Mouse (Mus musculus) cortical plate, adult 2 months (tissue): ENCODE results near the gene Map3k21. TPM values are rescaled to one million over a fixed set of nuclear protein-coding genes. Genes with fewer than 3 reads are reported as not detected.

Source experiments
- H3K27ac ChIP-seq: fragments of 200-500 bp; 2 replicates; pipeline ENCODE4 v1.5.1; 2012; ENCODE audit warnings: low read length, control low read depth, inconsistent platforms; ENCODE audit not compliant: insufficient read depth
- H3K4me1 ChIP-seq: fragments of 200-500 bp; 2 replicates; pipeline ENCODE4 v1.6.1; 2011; ENCODE audit warnings: low read length; ENCODE audit not compliant: control insufficient read depth, insufficient read depth
- H3K4me3 ChIP-seq: fragments of 200-500 bp; 2 replicates; pipeline ENCODE4 v1.5.1; 2011; ENCODE audit warnings: mild to moderate bottlenecking, low read length, control low read depth; ENCODE audit not compliant: insufficient read depth
- CTCF ChIP-seq: fragments of 200-500 bp; IDR thresholded peaks from 2 replicates; pipeline ENCODE4 v1.5.1; 2011; ENCODE audit warnings: mild to moderate bottlenecking, control low read depth, low read length; ENCODE audit not compliant: insufficient read depth; ENCODE audit errors: extremely low read depth
- POLR2A ChIP-seq: fragments of 200-500 bp; IDR thresholded peaks from 2 replicates; pipeline ENCODE4 v1.6.1; 2011; ENCODE audit warnings: mild to moderate bottlenecking, low read length, control low read depth; ENCODE audit not compliant: insufficient read depth; ENCODE audit errors: extremely low read depth
- polyA plus RNA-seq: library from polyadenylated mRNA; depleted of rRNA; stranded (reverse); fragments of >200 nt; gene quantifications from 2 replicates; pipeline ENCODE4 v1.2.3, GENCODE M21; 2012

Map3k21 gene
- polyA plus RNA-seq, 1 experiment: 2.4 TPM

DNA sequence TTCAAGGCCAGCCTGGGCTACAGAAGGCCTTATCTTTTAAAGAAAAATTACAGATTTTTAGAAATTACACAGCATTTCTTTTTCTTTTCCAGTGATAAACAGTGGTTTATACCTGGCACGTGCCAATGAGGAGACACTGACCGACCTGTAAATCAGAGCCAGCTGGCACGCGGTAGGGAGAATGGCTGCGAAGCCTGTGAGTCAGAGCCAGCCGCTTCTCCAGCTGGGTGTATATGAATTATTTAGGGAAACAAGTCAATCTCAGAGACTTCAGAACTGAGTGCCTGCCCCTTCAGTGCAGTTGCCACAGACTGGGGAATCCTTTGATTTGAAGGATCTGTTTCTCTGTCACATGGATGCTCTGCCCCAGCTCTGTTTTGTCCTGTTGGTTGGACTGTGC lies 21.6 kb downstream of the Map3k21 start:
- Histone ChIP-seq H3K4me1 (no peaks in the 10 kb centered on the region), H3K4me3 (no peak overlapping the region), H3K27ac (no peak overlapping the region)
- TF ChIP-seq CTCF: no peak
- no peak for TF ChIP-seq POLR2A

DNA sequence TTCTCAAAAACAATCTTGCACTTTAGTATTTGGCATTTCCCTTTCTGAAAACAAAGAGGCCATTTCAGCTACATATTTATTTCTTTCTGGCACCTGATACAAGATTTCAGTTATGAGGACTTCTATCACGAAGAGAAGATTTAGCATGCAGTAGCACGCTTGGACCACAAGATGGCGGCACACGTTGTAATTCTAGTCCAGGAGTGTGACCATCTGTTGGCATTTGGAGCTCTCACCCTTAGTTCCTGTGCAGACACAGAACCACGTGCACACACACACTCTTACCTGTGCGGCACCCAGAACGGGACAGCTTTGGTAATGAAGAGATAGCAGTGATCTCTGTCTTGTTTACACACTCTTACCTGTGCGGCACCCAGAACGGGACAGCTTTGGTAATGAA lies 25.4 kb downstream of the Map3k21 start:
- H3K4me3 ChIP-seq: no peak overlapping the region
- H3K27ac ChIP-seq: no peak overlapping the region
- peak; percentile 89 for TF ChIP-seq CTCF
- no peak for TF ChIP-seq POLR2A
- H3K4me1 ChIP-seq: no peaks in the 10 kb centered on the region

DNA sequence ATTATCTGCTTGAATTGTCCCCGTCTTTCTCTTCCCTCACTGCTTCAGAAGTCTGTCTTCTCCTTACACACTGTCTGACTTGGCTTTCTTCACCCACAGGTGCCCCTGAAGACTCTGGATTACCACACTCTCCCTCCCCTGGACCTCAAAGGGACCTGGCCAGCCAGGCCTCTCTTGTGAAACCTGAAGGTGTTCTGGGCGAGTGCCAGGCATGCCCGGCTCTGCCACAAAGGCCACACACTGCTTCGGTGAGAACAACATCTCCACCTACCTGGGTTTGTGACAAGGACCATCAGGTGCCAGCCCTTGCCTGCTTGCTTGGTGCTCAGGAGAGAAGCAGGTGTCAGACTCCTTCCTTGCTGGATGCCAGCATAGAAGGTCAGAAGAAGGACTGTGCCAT lies 34.3 kb downstream of the Map3k21 start:
- no peaks in the 10 kb centered on the region for H3K4me1 ChIP-seq
- no peak overlapping the region for H3K4me3 ChIP-seq
- TF ChIP-seq CTCF: no peak
- no peak for TF ChIP-seq POLR2A
- no peak overlapping the region for H3K27ac ChIP-seq

DNA sequence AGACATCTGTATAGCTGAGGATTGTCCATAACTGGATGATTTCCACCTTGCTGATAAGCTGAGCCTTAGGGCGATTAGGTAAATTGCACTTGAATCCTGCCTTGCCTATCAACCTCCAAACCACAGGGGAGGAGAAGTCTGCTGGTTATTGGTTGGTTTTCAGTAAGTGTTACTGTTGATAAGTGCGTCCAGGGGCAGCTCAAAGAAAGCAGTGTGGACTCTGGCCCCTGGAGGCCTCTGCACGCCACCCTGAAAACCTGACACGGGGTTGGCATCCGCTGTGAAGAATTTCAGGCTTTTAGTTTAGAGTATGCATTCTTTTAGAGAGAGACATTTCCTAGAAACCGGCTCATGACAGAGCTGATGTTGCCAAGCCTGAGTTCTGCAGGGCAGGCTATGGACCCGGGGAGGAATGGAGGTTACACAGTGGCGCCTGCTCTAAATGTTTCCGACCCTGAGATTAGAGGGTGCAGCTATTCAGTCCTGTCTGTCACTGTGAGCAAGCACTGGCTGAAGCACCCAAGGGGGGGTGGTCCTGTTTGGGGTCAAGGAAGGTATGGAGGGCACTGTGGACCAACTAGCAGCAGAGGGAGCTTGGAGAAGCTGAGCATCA lies 38.6 kb downstream of the Map3k21 start:
- H3K27ac ChIP-seq: no peak overlapping the region
- no peak for TF ChIP-seq CTCF
- TF ChIP-seq POLR2A: no peak
- H3K4me3 ChIP-seq: no peak overlapping the region
- no peaks in the 10 kb centered on the region for H3K4me1 ChIP-seq

DNA sequence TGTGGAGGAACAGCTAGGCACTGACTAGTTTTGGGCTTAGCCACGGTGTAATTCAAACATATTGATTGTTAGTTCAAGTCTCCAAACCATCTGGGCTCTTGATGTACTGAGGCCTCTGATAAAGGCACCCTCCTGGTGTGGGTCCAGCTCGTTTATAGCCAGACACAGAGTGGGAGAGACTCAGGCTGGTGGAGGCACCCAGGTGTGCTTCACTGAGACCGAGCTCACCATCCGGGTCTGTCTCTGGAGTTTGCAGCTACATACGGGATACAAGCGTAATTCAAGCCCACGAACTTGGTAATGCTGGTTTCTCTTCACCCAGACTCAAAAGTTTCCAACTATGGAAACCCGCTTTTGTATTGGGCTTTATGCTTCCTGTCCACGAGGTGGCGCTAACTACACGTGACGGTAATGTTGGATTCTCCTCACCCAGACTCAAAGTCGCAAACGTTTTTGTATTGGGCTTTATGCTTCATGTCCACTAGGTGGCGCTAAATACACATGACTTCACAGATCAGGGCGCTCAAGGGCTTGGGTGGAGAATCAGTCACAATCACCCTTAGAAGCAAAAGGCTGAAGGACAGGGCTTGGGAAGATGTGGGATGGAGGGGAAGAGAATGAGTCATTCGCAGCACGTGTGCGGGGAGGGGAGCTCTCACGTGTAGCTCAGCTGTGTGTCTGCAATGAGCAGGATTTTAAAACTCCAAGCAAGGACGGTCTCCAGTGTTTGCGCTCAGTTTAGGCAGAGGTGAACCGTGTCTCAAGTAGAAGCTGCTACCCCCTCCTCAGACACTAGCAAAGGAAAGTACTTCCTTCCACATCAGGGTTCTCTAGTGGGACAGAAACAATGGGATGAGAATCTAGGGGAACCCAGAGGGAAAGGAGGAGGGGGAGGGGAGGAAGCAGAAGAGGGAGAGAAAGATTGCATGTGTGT lies 40.0 kb downstream of the Map3k21 start:
- no peaks in the 10 kb centered on the region for H3K4me1 ChIP-seq
- no peak overlapping the region for H3K27ac ChIP-seq
- H3K4me3 ChIP-seq: no peak overlapping the region
- no peak for TF ChIP-seq POLR2A
- TF ChIP-seq CTCF: peak; percentile 100

DNA sequence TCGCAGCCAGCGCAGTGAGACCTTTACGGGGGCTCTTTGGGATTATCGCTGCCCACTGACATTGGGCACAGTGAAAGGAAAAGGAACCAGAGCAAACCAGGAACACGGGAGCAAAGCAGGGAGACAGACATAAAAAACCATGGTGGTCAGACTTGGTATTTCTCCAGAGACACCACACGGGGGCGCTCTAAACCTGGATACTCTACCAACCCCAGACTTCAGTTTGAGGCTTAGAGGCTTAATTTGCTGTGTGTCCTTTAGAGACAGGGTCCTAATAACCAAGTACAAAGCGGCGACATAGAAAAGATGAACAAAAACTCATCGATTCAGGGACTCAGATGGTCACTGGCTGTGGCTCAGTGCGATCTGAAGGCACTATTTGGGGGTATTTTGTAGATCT lies 45.4 kb downstream of the Map3k21 start:
- TF ChIP-seq CTCF (peak; percentile 69), POLR2A (no peak)
- Histone ChIP-seq H3K4me1 (peaks cover 3% of the 10 kb centered on the region), H3K27ac (no peak overlapping the region), H3K4me3 (no peak overlapping the region)

DNA sequence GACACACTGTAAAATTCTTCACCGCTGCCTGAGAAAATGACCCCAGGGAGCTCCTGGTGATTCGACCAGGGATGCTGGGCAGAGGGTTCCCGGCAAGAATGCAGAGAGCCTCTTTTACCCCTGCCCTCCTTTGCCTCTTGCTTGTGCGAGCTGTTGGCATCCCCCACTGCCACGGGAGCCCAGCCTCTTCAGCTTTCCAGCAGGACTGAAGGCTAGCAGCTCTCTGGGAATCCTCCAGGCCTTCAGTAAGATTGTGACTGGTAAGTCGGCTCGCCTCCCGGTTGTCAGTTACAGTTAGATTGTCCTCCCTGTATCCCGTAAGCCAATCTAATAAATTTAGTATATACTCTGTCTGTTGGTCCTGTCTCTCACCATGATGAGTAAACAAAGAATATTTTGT lies 46.5 kb downstream of the Map3k21 start:
- no peak for TF ChIP-seq CTCF
- no peak for TF ChIP-seq POLR2A
- H3K4me3 ChIP-seq: no peak overlapping the region
- peaks cover 3% of the 10 kb centered on the region for H3K4me1 ChIP-seq
- H3K27ac ChIP-seq: no peak overlapping the region

DNA sequence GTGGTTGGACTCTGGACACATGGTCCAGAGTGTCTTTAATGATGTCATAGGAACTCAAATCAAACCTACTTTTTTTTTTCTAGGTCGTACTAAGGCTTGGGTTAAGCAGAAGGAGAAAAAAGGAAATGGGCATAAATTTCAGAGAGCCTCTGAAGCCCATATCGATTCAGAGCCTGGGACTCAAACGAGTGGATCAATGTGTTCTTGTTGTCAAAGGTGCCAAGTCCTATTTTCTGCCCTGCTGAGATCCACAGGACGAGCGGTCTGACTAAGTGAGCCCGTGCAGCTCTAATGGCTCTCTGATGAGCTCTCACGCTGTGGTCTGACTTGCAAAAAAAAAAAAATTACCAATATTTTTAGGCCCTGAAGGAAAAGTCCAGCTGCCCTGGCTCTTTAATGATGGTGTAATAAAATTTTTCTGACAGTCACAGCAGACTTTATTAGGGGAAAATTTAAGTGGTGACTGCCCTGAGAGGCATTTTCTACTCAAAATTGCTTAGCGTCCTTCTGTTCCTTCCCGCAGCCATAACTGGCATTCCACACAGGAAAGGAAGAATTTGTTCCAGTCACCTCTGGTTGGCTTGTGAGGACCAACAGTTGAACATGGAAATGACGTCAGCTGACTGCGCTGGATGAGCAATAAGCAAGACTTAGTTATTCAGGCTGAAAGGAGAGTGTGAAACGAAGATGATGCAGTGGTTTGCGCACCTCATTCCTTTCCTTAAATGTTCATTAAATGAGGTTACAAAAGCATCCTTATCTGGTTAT lies 47.2 kb downstream of the Map3k21 start:
- Histone ChIP-seq H3K4me1 (peaks cover 3% of the 10 kb centered on the region), H3K27ac (no peak overlapping the region), H3K4me3 (no peak overlapping the region)
- no peak for TF ChIP-seq CTCF
- TF ChIP-seq POLR2A: no peak

DNA sequence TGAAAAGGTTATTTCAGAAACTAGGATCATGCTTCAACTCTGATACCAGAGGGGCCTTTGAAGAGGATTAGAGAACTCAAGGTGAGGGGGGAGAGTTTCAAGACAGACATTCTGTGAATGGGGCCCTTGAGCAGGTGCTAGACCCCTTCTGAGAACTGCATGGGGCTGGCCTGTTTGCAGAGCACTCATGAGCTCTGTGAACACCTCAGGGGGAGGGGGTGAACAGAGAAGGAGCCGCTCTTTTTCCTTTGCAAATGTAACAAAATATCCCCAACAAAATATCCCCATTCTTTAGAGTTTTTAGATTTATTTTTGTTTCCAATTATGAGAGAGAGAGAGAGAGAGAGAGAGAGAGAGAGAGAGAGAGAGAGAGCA lies 47.7 kb downstream of the Map3k21 start:
- Histone ChIP-seq H3K4me3 (no peak overlapping the region), H3K27ac (no peak overlapping the region), H3K4me1 (peaks cover 3% of the 10 kb centered on the region)
- TF ChIP-seq POLR2A (no peak), CTCF (no peak)
